Mouse (Mus musculus): ENCODE data around the gene Lysmd3.

The Lysmd3 gene

DNA sequence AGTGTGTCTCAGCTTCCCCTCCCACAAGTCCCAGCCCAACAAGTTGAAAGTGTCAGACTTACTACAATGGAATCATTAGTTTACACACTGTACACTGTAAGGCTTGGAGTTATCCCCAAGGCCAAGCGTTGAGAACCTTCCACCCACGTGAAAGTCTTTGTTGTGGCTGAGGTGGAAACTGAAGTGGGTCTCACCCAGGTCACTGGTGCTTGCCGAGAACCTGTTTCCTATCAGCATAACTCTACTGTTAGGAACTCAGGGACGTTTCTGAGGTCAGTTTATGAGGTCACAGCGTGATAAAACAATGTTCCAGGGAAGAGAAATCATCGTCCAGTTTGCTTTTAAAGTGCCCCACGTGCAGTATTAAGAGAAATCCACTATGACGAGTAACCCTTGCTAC lies 17.9 kb downstream of the Lysmd3 start:
- DNase-seq (ENCODE audit: low spot score): no peak

GRCm38 (mm10) chr13:81683107-81683506 lies 25.6 kb downstream of the Lysmd3 start:
- no peak for DNase-seq (ENCODE audit: low spot score)

DNA sequence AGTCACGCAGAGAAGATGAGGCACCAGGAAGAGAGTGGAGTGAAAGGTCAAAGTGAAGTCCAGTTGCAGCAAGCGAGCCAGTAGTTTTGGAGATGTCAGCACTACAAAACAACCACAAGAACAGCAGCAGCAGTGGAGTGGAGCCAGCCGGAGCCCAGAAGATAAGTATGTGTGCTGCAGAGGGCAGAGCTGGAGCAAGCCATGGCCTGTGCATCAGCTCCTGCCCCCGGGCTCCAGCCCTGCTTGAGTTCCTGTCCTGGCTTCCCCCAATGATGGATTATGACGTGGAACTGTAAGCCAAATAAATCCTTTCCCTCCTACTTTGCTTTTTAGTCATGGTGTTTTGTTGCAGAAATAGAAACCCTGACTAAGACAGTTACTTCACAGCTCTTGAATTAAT lies 26.8 kb downstream of the Lysmd3 start:
- DNase-seq (ENCODE audit: low spot score): no peak

- no peak for DNase-seq (ENCODE audit: low spot score)
Observed at GRCm38 (mm10) chr13:81684884-81685283, 27.4 kb downstream of the Lysmd3 start.

GRCm38 (mm10) chr13:81689587-81689986 lies 32.1 kb downstream of the Lysmd3 start:
- DNase-seq (ENCODE audit: low spot score): no peak

DNA sequence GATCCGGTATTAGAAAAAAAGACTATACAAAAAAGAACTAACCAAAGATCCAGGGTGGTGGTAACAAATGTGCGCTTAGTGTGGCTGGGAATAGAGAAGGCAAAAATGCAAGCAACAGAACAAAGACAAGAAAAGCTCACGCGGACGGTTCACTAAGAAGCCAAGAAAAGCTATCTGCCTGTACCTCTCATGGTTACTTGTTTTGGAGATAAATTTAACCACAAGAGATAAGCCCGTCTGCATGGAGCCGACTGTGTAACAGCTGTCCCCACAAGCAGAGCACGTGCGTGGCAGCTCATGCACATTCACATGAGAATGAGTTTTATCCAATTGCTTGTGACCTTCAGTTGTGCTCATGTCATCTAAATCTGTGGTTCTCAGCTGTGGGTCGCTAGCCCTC lies 33.0 kb downstream of the Lysmd3 start:
- no peak for DNase-seq (ENCODE audit: low spot score)

GRCm38 (mm10) chr13:81691606-81692005 lies 34.1 kb downstream of the Lysmd3 start:
- no peak for DNase-seq (ENCODE audit: low spot score)

- no peak for DNase-seq (ENCODE audit: low spot score)
Observed at GRCm38 (mm10) chr13:81694446-81694845, 37.0 kb downstream of the Lysmd3 start.

DNA sequence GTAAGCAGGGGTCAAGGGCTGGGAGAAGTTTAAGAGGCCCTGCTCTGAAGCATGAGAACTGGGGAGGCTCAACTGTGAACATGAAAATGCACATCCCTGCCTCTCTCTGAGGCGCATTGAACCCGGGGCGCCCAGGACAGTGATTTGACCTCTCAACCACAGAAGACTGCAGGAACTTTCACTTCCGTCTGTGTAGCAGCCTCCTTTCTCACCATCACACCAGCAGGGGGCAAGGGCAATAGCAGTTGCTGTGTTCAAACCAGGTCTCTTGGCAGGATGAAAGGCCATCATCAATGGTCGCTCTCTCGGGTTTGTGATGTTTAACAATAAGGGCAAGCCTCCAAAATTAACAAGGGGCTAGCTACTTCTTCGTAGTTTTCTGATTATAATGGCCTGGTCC lies 45.7 kb downstream of the Lysmd3 start:
- no peak for DNase-seq (ENCODE audit: low spot score)

DNA sequence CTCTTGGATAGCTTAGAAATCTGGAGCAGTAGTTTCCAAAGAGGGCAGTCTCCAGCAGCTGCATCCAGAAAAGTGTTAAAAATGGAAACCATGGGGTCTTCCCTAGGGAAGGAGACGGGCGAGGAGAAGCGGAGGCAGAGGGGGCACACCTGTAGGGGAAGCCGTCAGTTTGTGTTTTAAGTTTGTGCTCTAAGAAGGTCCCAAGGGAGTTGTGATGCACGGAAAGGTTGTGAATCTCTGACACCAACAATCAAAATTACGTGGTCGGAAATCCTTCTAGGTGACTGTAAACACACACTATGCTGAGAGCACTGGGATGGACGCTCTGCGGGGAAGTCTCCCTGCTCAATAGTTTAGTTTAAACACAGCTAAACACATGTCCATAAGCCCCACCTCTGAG lies 46.2 kb downstream of the Lysmd3 start:
- DNase-seq (ENCODE audit: low spot score): no peak

GRCm38 (mm10) chr13:81706311-81706710 lies 48.8 kb downstream of the Lysmd3 start:
- no peak for DNase-seq (ENCODE audit: low spot score)

GRCm38 (mm10) chr13:81709805-81710204 lies 52.3 kb downstream of the Lysmd3 start:
- no peak for DNase-seq (ENCODE audit: low spot score)

- peak; percentile 5 for DNase-seq (ENCODE audit: low spot score)
Observed at GRCm38 (mm10) chr13:81710266-81710665, 52.8 kb downstream of the Lysmd3 start.

DNA sequence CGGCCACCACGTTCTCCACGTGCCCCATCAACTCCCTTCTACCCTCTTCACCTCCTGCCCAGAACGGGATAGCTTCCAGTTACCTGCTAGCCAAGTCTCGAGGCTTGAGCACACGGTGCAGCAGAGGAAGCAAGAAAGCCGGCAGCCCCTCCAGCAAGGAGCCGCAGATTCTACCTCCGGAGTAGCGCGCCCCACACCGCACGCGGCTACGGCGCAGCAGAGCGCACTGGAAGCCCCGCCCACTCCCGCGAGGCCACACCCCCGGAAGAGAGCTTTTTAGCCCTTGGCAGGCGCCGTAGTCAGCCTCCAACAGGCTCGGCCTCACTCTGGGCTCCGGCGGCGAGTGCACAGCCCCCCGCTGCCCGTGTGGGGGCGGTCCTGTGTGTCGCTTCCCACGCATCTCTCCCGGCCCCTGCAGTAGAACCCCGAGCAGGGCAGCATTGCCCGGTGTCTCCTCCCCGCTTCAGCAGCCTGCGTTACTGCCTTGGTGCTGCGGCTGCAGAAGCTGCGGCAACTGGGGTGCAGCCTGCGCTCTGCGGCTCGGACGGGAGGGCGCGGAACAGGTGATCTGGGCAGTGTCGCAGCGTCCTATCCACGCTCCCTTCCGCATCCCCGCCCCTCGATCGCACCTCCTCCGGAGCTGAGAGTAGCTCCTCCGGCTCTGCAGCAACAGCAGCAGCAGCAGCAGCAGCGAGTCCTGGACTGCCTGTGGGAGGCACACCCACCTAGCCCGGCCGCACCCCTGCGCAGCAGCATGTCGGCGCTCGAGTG lies 53.5 kb downstream of the Lysmd3 start, which contains the start of the genes Polr3g and Mblac2:
Gene Polr3g (minus strand): TSS at position 239 of the 771 bp plus-strand sequence.
Gene Mblac2 (plus strand): TSS at position 567 of the 771 bp plus-strand sequence.
- peak; percentile 96 for DNase-seq (ENCODE audit: low spot score)

GRCm38 (mm10) chr13:81711546-81712371 lies 54.3 kb downstream of the Lysmd3 start:
- DNase-seq (ENCODE audit: low spot score): no peak

GRCm38 (mm10) chr13:81713896-81714295 lies 56.4 kb downstream of the Lysmd3 start:
- no peak for DNase-seq (ENCODE audit: low spot score)

Data from T-cell, adult 2 months (primary cell).